Mouse (Mus musculus): Measurements from ENCODE around the gene Colq. TPM values are rescaled to one million over a fixed set of nuclear protein-coding genes. Genes with fewer than 3 reads are reported as not detected.

The Colq gene
- total RNA-seq, 2 experiments from 2014 or later: not detected

- ATAC-seq (replicated peaks; ENCODE audit: low FRiP score, poor library complexity, severe bottlenecking): no peak
Measured at GRCm38 (mm10) chr14:31576846-31577697, 14.1 kb downstream of the Colq start.

- no peak for ATAC-seq (replicated peaks; ENCODE audit: low FRiP score, poor library complexity, severe bottlenecking)
Measured at GRCm38 (mm10) chr14:31575866-31576265, 15.3 kb downstream of the Colq start.

- ATAC-seq (replicated peaks; ENCODE audit: low FRiP score, poor library complexity, severe bottlenecking): no peak
Measured at GRCm38 (mm10) chr14:31574903-31575665, 16.1 kb downstream of the Colq start.

GRCm38 (mm10) chr14:31572561-31573175 lies 18.5 kb downstream of the Colq start:
- ATAC-seq (replicated peaks; ENCODE audit: low FRiP score, poor library complexity, severe bottlenecking): no peak

GRCm38 (mm10) chr14:31571419-31571818 lies 19.7 kb downstream of the Colq start:
- no peak for ATAC-seq (replicated peaks; ENCODE audit: low FRiP score, poor library complexity, severe bottlenecking)

- no peak for ATAC-seq (replicated peaks; ENCODE audit: low FRiP score, poor library complexity, severe bottlenecking)
Measured at GRCm38 (mm10) chr14:31570131-31570951, 20.8 kb downstream of the Colq start.

GRCm38 (mm10) chr14:31569151-31569631 lies 22.0 kb downstream of the Colq start:
- ATAC-seq (replicated peaks; ENCODE audit: low FRiP score, poor library complexity, severe bottlenecking): no peak

GRCm38 (mm10) chr14:31565478-31566212 lies 25.5 kb downstream of the Colq start:
- no peak for ATAC-seq (replicated peaks; ENCODE audit: low FRiP score, poor library complexity, severe bottlenecking)

- ATAC-seq (replicated peaks; ENCODE audit: low FRiP score, poor library complexity, severe bottlenecking): no peak
Measured at GRCm38 (mm10) chr14:31564452-31565179, 26.5 kb downstream of the Colq start.

GRCm38 (mm10) chr14:31560886-31561285 lies 30.3 kb downstream of the Colq start:
- ATAC-seq (replicated peaks; ENCODE audit: low FRiP score, poor library complexity, severe bottlenecking): no peak; the same call in 1 of the 2 replicates

GRCm38 (mm10) chr14:31559216-31559615 lies 31.9 kb downstream of the Colq start:
- ATAC-seq (replicated peaks; ENCODE audit: low FRiP score, poor library complexity, severe bottlenecking): no peak

- ATAC-seq (replicated peaks; ENCODE audit: low FRiP score, poor library complexity, severe bottlenecking): no peak
Measured at GRCm38 (mm10) chr14:31557784-31558183, 33.4 kb downstream of the Colq start.

GRCm38 (mm10) chr14:31557273-31557672 lies 33.9 kb downstream of the Colq start:
- no peak for ATAC-seq (replicated peaks; ENCODE audit: low FRiP score, poor library complexity, severe bottlenecking)

GRCm38 (mm10) chr14:31556526-31557260 lies 34.5 kb downstream of the Colq start:
- no peak for ATAC-seq (replicated peaks; ENCODE audit: low FRiP score, poor library complexity, severe bottlenecking)

- ATAC-seq (replicated peaks; ENCODE audit: low FRiP score, poor library complexity, severe bottlenecking): no peak
Measured at GRCm38 (mm10) chr14:31555963-31556434, 35.1 kb downstream of the Colq start.

GRCm38 (mm10) chr14:31555021-31555420 lies 36.1 kb downstream of the Colq start:
- no peak for ATAC-seq (replicated peaks; ENCODE audit: low FRiP score, poor library complexity, severe bottlenecking)

- no peak for ATAC-seq (replicated peaks; ENCODE audit: low FRiP score, poor library complexity, severe bottlenecking)
Measured at GRCm38 (mm10) chr14:31543885-31544442, 47.2 kb downstream of the Colq start.
